Mouse (Mus musculus) left cerebral cortex, postnatal 14 days (tissue): ENCODE measurements around the gene Adam19. TPM values are rescaled to one million over a fixed set of nuclear protein-coding genes. Genes with fewer than 3 reads are reported as not detected.
A peak's percentile ranks its signal among the peaks of the same experiment; 100 is the strongest.

Experiments
- DNase-seq, 2 experiments: peaks; one replicate each; pipeline ENCODE4 v3.0.0; 2021 to 2022; ENCODE audit warnings: low spot score in 2 of 2, mixed read lengths in 1 of 2
- intact Hi-C: fragments of 180-260 bp; cut with DNase I; formaldehyde crosslinking; loops from one replicate; pipeline ENCODE4 v1.15.1; 2025
- long read RNA-seq, 2 experiments: library from polyadenylated mRNA; stranded (forward); transcript quantifications; one replicate each; pipeline ENCODE4 v2.0.0; 2021
- total RNA-seq, 2 experiments: library from RNA; stranded (reverse); gene quantifications; 2 replicates each; pipeline ENCODE4 v1.2.3; 2021

Adam19 gene
- total RNA-seq, result 10 to 100 TPM; 29.0 to 32.3 TPM
- long read RNA-seq, experiment 1, full-length matches to known transcripts, result 2 of 19 reads
- long read RNA-seq, experiment 1, partial matches to known transcripts, result 17 of 19 reads
- long read RNA-seq, experiment 1, other reads (novel, unspliced or antisense), result 0 of 19 reads
- long read RNA-seq, experiment 2, partial matches to known transcripts, result 0 of 8 reads
- long read RNA-seq, experiment 2, other reads (novel, unspliced or antisense), result 8 of 8 reads

DNA sequence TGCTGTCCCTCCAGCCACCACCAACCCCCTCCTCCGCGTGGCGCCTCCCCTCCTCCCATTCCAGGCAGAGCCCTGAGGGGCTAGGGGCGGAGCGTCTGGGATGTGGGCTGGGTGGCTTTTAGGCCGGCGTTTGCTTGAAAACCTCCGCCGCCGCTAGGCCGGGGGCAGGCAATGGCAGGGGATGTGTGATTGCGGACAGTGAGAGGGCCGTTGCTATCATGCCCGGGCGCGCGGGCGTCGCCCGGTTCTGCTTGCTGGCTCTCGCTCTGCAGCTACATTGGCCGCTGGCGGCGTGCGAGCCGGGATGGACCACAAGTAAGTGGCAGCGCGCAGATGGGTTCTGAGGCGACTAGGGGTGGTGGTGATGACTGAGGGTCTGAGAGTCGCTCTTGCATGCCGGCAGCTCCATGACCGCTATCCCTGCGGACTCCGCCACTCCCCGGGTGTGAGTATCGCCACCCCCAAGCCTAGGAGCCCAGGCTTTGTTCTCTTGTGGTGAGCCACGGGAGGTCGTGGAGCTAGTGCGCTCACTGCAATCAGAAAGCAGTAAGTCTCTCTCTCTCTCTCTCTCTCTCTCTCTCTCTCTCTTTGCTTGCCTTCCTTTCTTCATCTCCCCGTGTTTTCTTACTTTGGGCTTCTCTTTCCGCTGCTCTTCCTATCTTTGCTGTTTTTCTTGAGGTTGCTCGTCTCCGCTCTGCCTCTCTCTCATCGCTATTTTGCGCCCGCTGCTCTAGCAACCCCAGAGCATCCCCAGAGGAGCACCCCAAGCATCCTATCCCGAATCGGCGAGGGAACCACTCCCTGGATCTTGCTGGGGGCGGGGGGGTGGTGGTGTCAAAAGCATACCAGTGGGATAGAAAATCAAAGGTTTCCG is at the start of gene Adam19:
Gene Adam19, plus strand, starts transcription at position 97 of the 874 bp plus-strand sequence.
- DNase-seq, result peak; percentile 49 to 58
- intact Hi-C loops, result loop anchor here (5.0 to 10.0 kb wide), 2 partner anchors 79 to 156 kb away; no protein-coding TSS in a partner anchor

DNA sequence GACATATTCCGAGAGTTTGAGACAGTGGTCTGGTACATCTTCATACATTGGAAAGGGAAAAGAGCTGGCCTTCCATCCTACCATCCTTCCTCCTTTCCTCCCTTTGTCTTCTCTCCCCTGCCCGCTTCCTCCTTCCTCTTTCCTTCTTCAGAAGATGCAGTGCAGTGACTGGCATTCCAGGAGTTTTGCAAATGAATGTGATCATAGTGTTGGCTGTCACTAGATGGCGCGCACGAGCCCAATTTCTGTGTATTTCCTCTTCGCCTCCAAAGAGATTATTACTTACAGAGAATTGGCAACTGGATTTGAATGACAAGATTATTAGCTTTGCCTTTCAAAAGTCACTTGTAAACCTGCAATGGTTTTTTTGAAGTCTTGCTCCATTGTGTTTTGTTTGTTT is 39.7 kb upstream of the Adam19 start:
- DNase-seq, result peak; percentile 50 to 87

DNA sequence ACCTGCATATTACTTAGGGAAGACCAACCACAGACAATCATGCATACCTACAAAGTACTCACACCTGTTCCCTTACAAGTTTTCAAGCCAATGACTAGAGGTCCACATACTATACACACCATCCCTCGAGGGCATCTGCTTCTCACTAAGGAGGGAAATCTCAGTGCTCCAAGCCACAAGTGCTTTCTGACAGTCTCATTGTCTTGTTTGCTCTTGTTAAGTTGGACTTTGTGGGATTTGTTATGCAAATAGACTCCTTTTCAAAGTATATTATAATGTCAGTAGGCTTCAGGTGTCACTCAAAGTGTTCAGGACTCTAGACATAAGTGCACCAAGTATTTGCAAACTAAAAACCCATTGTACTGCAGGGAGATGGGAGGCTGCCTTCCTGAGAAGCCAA is 35.5 kb upstream of the Adam19 start:
- no peak for DNase-seq
- intact Hi-C loops, result no loop called here

More for the DNA sequence above, 39.7 kb upstream of the Adam19 start:
- intact Hi-C loops, result loop anchor here (5.0 kb wide), 1 partner anchor 111 kb away; no protein-coding TSS in a partner anchor

DNA sequence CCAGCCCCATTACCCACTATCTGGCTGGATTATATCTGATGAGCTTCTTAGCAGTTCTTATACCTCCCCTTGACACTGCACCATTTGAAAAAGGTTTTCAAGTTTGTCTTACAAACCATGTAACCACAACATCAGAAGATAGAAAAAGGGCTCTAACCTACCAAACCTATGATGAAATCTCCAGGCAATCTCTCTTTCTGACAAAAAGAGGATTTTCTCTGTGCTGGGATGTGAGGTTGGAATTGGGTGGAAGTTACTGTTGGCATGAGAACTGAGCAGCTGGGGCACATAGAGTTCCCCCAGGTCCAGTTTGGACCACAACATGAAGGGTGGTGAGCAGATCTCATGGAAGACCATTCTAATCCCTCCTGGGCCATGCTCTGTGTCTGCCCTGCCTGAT is 33.9 kb upstream of the Adam19 start:
- no peak for DNase-seq
- intact Hi-C loops, result no loop called here

DNA sequence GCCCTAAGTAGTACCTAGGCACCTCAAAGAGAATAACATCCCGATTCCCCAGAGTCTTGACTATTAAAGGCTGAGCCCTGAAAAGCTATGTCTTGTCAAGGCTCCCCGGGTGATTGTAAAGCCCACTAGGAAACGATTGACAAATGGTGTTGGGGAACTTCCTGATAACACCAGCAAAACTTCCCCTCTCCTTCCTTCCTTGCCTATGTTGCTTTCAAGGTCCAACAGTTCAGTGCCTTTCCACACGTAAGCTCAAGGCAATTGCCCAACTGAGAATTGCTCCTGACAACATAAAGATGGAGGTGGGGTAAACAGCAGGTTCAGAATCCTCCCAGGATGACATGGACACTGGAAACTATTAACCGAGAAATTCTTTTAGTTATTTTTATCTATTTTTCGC is 32.8 kb upstream of the Adam19 start:
- DNase-seq, result no peak
- intact Hi-C loops, result no loop called here

DNA sequence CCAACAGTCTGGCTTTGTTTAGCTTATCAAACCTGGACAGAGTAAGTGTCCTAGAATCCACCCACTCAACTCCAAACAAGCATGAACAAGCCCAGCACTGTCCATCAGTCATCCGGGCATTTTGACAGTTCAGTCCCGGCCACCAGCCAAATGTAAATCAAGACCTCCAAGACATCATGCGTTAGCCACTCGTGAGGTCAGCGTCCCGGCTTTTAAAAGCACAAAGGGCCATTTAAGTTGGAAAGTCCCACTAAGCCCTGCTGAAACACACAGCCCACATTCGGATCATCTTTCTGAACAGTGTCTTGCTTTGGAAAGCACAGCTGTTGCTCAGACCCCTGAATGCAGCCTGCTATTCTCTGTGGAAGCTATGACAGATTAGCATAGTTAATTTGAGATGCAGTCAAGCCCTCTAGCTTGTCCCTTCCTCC is 29.8 kb upstream of the Adam19 start:
- intact Hi-C loops, result no loop called here
- no peak for DNase-seq

DNA sequence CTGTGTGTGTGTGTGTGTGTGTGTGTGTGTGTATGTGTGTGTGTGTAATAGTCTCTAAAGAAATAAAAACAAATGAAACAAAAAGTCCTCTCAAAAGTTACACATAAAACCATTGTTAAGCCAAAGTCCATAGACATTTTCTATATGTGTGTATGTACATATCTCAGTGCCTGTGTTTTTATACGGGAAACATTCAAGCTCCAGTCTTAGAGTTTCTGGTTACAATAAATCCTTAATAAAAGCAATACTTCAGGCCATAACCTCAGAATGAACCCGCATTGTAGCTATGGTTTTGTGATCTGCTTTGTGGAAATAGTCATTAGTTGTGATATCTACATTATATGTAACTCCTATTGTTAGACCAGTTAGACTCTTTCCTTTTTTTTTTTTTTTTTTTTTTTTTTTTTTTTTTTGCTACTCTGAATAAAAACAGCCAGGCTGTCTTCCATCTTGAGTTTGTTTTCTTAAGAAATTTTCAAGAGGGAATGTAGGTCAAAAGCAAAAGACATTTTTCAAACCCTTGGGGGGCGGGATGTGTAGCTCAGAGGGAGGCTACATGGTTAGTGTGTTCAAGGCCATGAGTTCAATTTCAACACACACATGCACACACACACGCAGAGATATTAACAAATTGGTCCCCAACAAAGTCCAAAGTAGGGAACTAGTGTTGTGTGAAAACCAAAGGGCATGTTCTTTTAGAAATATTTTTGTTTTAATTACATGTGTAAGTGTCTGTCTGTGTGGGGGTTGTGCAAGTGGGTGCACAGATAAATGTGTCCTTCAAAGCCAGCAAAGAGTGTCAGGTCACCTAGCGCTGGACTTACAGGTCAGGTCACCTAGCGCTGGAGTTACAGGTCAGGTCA is 27.6 kb upstream of the Adam19 start:
- intact Hi-C loops, result no loop called here
- no peak for DNase-seq

DNA sequence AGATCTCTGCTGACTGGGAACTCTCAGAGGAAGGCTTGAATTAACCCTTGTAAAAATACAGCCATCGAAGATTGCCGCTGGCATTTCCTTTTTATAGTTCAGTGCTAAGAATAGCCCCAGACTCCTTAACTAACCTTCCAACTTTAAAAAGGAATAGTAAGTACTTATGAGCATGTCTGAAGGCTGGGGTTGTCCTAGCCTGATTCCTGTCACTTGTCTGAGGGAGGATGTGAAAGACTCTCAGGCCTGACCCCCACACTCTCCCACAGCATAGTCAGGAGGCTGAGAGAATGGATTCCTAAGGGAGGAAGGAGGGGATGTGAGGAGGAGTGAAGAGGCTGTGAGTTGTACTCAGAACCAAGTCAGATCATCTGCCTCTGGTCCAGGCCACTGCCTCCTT is 26.3 kb upstream of the Adam19 start:
- intact Hi-C loops, result no loop called here
- DNase-seq, result no peak

DNA sequence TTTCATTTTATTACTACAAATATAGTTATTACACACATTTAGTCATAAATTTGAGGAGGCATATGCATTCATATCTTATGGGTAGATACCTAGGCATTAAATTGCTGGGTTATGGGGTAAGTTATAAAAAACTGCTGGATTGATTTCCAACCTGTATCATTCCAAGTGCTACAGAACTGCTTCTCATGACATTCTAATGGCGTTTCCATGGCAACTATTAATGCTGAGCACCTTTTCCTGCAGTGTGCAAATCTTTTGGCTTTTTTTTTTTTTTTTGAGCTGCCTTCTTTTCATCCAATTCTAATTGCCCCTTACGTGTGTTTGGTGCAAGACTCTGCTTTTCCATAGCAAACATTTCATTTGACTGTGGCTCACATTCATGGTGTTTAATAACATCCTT is 25.8 kb upstream of the Adam19 start:
- DNase-seq, result no peak
- intact Hi-C loops, result no loop called here

DNA sequence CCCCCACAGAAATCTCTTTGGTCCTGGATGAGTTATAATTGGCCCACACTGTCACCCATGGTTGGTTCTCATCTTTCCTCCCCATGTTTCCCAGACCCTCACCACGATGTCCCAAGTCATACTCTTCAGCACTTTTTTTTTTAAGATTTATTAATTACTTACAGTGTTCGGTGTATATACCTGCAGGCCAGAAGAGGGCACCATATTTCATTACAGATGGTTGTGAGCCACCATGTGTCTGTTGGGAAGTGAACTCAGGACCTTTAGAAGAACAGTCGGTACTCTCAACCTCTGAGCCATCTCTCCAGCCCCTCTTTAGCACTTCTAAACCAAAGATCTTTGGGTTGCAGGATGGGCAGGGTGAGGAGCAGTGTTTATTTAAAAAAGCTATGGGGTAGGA is 24.3 kb upstream of the Adam19 start:
- no peak for DNase-seq
- intact Hi-C loops, result no loop called here

DNA sequence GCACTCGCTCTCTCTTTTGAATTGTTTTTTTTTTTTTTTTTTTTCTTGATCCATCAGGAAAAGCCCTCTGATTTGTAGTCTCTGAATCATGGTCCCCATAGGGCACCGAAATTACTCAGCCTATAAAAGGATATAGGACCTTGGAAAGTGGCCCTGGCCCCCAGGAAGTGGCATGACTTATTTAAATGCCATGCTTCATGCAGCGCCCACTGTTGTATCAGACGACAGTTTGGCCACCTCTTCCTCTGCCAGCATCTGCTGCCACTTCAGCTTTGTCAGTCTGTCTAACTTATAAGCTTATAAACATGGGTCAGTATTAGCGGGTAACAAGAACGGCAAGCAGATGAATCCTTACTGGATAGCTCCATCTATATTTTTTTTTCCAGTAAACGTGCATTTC is 22.8 kb upstream of the Adam19 start:
- intact Hi-C loops, result no loop called here
- DNase-seq, result no peak

DNA sequence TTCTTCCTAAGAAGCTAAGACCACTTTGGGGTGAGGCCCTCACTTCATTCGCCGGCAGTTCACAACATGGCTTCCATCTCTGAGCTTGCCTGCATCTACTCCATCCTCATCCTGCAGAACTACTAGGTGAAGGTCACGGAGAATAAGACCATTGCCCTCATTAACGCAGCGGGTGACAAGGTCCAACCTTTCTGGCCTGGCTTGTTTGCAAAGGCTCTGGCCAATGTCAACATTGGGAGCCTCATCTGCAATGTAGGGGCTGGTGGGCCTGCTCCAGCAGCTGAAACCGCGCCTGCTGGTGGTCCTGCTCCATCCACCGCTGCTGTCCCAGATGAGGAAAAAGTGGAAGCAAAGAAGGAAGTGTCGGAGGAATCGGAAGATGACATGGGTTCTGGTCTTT is 19.4 kb upstream of the Adam19 start:
- intact Hi-C loops, result no loop called here
- no peak for DNase-seq

DNA sequence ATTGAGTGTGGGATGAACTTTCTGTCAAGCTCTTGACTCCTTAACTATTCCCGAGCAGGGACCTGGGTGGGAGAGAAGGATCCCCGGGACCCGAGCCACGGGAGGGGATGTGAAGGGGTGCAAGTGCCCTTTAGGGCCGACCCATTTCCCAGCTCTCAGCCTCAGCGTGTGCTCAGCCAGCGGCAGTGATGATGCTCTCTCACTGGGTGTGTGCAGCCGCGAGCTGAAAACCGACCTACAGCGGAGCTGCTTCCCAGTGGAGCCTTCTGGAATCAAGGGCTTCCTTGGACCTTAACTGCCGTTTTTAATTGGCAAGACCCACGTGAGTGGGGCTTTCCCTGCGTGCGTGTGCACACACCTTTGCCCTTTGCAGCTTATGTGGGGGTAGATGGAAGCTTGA is 16.9 kb upstream of the Adam19 start:
- no peak for DNase-seq
- intact Hi-C loops, result no loop called here

DNA sequence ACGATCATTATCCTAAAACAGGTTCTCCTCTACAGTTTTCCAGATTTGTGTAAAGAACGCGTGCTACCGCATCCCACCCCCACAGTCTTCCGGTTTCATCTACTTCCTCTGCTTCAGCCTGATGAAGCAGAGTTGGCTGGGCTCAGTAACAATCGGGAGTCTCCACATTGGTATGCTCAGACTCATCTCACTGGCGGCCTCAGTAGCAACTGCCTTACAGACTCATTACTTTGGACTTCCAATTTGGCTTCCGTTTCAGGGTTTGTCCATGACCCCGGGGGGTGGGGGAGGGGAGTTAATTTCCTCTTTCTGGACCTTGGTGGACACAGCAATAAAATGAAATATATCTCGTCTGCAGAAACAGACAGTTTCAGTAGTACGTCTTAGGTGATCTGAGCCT is 16.5 kb upstream of the Adam19 start:
- DNase-seq, result peak in 1 of 2 experiments; percentile 34
- intact Hi-C loops, result no loop called here

DNA sequence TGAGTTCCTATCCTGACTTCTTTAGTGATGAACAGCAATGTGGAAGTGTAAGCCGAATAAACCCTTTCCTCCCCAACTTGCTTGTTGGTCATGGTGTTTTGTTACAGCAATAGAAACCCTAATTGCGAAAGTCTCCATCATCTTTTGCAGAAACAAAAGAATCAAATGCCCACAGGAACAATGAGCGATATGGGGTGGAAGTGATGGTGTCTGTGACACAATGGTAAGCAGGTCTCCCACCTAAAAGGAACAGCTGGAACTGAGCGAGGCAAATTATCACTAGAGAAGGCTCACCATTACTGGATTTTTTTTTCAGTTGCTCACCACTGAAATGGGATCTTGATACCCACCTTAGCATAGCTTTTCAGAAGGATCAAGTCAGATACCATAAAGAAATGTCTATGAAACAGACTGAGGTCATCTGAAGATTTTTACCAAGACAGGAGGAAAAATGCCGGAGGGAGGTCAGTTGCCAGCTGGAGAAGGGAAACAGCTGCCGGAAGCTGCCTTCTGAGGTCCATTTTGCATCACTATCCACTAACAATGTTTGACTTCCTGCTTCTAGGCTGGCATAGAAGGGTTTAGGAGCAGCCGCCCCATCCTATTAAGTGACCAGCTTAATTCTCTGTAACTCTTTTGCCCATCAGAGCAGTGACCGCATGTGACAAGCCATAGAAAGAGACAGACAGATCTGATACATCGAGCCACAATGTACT is 14.8 kb upstream of the Adam19 start:
- DNase-seq, result no peak
- intact Hi-C loops, result no loop called here

DNA sequence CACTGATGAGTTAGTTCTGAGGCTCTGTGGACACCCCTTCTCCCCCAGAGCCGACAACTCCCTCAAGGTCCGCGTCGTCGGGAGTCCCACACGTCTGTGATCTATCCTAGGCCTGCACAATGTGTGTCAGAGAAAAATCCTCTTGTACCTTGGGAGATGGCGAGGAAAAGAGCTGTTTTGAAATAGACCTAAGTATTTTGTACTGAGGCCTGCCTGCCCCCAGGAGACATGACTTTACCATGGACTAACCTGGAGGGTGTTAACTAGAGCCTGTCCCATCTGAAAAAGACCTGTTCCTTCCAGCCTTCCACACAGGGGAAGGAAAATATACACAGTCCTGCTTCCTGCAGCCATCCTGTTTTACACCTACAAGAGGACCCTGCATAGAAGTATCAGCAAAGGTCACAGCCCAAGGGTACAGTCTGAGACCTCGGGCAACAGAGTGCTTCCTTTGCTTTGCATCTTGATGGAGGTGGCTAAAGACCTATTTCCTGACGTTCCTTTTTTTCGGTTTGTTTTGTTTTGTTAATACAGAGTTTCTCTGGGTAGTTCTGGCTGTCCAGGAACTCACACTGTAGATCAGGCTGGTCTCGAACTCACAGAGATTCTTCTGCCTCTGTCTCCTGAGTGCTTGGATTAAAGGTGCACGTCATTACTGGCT is 14.1 kb upstream of the Adam19 start:
- DNase-seq, result no peak
- intact Hi-C loops, result no loop called here

DNA sequence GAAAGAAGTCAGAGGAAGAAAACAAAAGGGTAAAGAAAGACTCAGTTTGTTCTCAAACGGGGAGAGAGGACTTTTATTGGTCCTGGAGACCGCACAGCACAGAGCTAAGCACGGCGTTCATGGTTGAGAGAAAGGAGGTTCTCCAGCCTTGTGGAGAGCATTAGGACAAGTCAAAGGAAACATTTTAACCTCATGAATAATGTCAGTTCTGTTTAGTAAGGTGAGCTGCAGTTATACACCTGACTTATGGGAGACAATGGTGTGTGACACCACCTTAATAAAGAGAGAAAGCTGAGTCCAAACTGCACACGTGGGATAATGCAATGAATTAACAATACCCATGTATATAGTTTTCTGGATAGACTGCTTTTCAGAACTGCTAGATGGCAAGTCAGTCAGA is 11.0 kb upstream of the Adam19 start:
- no peak for DNase-seq
- intact Hi-C loops, result no loop called here

DNA sequence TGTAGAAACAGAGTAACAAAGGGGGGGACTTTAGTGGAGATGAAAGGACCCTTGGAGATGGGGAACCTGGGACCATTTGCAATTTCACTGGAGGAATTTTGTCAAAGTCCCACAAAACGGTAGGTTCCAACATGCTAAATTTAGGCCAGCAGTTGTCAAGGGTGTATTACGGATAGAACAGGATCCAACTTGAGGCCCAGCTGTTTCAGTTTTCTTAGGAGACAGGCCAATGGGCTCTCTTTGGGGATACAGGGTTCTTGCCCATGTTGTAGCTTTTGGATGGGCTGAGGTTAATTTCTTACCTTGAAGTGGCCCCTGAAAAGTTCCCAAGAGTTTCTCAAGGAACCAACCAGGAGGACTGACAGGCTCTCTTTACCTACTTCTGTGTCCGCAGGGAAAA is 8.5 kb upstream of the Adam19 start:
- intact Hi-C loops, result no loop called here
- no peak for DNase-seq
